Mouse (Mus musculus) thymus, postnatal 25 days (tissue): ENCODE data around the gene Mgat4e.
"Not testable (repeated sequence)": the region's sequence is repeated elsewhere in the genome, so short reads cannot be mapped to it uniquely, and the experiment has no call there.

Experiments used
- DNase-seq: peaks from one replicate; pipeline ENCODE4 v3.0.0; 2022

Gene Mgat4e

DNA sequence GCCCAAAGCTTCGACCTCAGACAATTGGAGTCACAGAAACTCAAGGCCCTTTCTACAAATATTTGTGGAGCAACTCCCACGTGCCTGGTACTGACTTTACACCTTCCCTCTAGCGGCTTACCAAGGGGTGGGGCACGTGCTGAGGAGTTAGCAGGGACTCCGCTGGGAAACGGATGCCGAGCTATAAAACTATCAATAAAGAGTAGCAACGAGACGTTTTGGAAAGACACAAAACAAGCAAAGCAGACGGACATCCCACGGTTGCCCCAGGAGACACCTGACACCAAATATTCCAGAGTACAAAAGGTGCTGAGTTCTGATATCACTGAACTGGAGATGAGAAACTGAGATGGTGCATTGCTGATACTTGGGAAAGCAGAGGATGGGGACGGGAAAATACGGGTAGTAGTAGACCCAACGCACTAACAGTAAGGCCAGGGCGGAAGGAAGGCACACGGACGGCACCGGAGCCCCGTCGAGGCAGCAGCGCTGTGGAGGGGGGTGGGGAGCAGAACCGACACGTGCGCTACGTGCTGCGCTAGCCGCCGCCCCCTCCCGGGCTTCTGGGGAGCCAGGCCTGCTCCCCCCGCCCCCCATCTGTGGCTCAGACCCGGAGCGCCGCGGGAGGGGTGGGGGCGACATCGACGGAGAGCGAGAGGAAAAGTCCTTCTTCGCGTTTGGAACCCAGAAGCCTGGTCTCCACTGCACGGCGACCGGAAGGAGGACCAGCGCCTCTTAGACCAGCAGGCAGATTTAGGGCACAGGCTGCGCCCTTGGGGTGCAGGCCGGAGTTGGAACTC, 6.6 kb upstream of the Mgat4e start:
- peak; percentile 75 for DNase-seq

DNA sequence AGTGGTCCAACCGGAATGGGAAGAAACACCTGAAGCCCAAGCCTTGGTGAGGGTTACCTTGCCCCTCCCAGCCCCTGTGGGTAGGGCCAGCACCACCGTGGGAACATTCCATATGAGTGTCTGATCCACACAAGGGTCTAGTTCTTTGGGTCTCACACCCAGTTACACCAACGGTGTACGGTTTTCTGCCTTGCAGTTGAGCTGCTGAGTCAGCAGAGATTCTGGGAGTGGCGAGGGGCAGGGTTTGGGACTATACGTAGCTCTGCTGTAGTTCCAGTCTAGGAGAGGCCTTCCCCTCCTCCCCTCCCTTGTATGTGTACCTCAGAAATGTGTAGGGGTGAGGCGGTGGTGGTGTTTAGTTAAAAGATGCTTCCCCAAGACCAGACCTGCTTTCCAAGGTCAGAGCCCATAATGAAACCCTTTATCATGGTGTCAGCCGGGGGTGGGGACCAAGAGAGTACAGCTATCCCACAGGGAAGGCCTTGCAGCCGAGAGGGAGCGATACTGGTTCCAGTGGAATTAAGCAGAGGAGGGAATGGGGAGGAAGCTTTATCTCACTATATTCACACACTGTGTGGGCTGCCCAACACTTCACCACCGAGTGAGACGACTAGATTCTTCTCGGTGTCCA, 5.9 kb upstream of the Mgat4e start:
- DNase-seq, result no peak

DNA sequence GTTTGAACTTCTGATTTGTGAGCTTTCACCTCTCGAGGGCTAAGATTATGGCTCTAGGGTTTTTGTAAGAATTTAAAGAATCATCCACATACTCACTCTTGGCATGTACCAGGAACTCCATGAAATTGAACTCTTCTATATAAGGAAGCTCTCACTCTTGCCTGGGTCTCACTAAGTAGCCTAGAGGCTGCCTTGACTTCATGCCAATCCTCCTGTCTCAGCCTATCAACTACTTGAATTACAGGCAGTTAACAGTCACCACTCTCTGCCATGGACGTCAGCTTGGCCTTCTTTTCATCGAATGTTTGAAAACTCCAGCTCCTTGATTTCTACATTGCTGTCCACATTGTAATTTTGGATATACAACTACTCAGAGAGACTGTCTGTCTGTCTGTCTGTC, 2.9 kb upstream of the Mgat4e start:
- DNase-seq, result no peak

DNA sequence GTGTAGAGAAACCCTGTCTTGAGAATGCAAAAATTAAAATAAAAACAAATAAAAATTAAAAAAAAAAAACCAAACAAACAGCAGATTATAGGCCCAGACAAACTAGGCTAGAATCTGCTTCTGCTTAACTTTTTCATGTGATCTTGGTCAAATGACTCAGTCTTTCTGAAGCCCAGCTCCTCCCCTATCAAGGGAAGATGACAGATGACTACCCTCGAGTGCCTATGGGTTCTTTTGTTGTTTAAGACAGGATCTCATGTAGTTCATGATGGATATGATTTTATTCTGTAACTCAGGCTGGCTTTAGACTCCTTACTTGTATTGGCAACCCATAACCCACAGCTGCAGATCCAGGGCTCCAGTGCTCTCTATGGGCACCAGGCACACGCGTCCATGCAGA, 2.4 kb upstream of the Mgat4e start:
- no peak for DNase-seq

DNA sequence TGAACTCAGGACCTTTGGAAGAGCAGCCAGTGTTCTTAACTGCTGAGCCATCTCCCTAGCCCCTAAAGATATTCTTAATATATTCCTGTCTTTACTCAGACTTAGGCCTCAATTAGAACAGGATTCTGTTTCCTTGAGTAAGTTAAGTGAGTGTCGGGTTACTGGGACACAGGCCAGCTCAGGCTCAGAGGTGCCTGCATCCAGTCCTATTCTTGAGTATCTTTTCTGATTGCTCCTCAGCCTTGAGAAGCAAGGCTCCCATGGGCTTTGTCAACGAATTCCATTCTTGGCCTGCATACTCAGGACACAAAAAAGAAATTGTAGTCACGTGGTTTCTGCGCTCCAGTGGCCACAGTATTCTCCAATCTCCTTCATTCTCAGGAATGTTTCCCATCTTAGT, 1.3 kb downstream of the Mgat4e start:
- DNase-seq, result no peak

DNA sequence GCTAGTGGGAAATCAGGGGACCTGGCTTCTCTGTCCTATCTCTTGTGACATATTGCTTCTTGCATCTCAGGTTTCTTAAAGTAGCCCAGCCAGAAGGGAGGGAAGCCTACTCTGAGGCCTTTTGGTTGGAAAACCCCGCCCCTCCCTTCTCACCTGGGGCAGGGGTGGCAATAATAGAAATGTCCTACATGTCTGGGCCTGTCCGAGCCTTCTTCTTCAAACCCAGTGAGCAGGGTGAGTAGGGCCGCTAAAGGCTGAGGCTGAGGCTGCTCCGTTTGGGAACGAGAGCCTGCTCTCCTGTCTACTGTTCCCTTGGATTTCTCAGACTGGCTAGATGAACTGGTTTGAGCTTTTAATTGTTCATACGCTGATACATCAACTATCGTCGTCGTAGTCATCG, 8.9 kb downstream of the Mgat4e start:
- DNase-seq, result no peak

DNA sequence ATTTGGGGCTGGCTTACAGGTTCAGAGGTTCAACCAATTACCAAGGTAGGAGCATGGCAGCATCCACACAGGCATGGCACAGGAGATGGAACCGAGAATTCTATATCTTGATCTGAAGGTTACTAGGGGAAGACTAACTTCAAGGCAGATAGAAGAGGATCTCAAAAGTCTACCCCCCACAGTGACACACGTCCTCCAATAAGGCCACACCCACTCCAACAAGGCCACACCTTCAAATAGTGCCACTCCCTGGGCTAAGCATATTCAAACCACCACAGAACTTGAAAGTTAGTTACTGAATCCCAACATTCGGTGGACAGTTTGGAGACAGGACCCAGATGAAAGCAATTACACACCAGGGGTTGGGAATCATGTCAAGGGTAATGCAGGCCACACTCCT, 14.0 kb downstream of the Mgat4e start:
- DNase-seq, result no peak

DNA sequence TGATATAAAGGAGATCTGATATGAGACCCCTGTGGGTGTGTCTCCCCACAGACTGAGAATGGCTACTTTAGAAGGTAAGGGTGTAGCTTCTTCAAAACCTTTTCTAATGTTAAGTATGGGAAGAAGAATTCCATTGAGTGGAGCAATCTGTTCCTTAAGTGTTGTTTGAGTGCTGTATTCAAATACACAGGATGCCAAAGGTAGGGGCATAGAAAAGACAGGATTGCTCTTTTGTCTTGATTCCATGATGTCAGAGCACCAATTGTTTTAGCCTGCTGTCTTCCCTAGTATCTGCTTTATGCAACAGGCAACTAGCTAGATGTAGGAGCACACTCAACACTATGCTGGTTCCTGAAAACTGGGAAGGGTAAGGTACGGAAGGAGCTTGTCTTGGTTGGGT, 14.4 kb downstream of the Mgat4e start:
- DNase-seq, result no peak

DNA sequence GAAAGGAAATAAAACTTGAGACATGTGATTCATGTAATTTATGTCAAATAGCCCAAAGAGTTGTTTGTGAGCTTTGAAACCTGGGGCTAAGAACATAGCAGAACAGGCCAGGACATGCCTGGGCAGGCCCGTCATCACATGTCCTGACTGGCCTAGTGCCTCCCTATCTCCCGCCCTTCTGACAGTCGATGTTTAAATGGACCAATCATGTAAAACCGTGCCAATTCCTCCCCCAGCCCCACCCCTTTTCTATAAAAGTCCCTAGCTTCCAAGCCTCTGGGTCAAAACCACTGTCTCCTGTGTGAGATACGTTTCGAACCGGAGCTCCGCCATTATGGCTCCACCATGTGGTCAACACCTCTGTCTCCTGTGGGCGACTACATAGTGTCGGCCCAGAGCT, 15.8 kb downstream of the Mgat4e start:
- not testable (repeated sequence) for DNase-seq

DNA sequence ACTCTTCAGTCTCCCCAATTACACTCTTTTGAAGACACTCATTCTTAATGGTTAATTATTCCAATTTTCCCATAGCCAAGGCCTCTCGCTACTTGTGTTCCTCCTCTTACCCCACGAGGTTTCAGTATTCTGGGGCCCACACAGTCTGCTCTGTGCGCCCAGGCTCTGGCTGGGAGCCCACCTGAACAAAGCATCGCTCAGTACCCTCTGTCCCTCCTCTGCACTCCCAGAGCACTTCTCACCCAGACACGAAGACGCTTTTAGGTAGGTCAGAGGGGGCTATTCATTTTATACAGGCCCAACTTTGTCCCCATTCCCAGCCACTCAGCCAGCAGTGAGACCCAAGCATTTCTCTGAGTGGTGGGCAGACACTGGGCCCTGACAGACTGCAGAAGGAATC, 18.9 kb downstream of the Mgat4e start:
- DNase-seq, result no peak

DNA sequence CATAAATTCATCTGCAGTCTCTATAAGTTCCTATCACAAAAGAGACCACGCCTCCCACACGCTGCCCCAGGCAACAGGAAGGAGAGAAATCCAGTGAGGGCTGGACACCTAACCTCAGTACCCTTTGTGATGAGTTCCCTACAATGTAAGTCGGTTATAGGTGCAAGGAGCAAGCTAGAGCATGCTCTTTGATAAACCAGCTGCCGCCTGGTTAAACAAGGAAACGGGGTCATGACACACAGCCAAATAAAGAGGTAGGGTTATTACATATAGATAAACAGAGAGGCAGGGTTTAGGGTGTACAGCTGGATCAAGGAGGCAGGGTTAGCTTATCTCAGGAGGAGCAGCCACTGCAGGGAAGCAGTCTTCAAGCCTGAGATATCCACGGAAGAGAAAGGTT, 22.7 kb downstream of the Mgat4e start:
- DNase-seq, result no peak

DNA sequence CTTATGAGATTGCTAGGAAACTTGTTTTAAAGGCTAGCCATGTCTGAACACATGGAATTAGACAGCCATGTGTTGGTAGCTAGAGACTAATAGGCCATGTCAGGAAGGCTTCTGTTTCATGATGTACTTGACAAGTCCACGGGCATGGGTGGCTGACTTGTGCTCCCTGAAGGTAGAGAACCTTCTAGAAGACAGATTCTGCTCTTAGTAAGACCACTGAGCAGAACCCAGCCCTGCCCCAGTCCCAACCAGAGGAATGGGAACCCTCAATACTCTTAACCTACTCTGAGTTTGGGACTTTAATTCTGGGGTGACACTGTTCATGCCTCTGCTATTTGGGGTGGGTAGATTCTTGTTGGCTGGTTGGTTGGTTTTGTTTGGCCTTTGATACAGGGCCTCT, 24.5 kb downstream of the Mgat4e start:
- DNase-seq, result no peak

DNA sequence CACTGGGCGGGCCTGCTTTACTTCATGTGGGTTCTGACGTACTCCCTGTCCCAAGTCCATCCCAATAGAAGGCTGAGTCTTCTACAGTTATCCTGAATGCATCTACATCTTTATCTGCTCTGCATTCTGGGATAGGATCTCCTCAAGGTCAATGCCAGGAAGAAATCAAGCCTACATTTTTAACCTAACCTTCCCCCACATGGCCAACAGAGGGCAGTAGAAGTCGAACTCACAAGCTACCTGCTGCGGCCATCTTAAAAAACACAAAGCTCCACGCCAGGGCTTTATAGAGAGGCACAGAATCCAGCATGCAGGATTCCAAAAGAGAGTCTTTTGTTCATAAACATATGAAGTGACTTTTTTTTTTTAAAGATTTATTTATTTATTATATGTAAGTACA, 25.1 kb downstream of the Mgat4e start:
- peak; percentile 39 for DNase-seq

DNA sequence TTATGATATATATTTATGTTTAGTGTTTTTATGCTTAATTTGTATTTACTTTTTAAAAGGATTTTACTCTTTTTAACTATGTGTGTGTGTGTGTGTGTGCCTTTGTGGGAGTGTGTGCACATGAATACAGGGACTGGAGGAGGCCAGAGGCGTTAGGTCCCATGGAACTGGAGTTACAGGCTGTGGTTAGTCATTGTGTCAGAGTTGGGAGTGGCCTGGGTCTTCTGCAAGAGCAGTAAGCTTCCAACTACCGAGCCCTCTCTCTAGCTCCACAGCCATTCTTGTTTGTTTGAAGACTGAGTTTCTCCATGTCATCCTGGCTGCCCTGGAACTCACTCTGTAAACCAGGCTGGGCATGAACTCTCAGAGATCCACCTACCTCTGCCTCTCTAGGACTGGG, 27.2 kb downstream of the Mgat4e start:
- DNase-seq, result no peak

DNA sequence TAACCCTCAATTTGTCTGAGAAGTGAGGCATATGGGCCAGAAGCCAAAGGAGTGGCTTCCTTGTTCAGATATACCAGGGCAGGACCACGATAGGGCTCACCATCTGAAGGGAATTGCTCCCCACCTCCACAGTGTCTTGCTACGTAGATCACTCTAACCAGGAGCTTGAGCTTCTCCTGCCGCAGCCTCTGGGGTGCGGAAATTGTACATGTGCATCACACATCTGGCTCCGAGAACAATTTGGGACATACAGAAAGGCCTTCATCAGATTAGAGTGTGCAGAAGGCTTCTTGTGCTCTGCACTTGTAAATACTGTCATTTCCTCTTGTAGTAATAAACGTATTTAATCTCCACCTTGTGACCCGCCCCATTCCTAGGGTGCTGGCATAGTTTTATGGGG, 28.3 kb downstream of the Mgat4e start:
- DNase-seq, result no peak

DNA sequence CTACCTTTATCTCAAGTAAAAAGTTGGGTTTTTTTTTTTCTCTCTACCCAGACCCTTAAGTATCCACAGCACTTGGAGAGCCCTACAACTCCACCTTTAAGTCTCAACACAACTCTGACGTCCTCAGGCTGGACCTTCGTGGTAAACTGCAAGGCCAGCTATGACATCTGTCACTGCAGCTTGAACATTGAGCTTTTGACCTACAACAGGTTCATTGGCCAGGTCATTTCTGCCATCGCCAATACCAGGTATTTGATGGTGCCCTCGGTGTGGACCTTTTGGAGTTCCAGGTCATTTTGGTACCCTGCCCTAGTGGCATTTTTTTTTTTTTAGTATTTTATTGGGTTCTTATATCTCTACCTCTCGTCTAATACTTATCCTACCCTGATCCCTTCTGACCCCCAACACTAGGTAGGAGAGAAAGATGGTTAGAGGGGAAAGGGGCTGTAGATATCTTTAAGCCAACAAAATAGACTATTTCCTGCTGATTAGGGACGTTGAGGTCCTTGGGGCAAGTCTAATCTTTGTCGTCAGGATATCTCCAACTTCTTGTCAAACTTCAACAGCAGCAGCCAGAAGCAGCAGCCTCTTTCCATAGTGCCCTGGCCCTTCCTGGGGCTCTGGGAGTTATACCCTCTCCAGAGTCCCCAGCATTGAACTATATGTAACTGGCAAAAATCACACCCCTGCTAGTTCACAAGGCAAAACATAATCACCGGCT, 29.3 kb downstream of the Mgat4e start:
- DNase-seq, result no peak

DNA sequence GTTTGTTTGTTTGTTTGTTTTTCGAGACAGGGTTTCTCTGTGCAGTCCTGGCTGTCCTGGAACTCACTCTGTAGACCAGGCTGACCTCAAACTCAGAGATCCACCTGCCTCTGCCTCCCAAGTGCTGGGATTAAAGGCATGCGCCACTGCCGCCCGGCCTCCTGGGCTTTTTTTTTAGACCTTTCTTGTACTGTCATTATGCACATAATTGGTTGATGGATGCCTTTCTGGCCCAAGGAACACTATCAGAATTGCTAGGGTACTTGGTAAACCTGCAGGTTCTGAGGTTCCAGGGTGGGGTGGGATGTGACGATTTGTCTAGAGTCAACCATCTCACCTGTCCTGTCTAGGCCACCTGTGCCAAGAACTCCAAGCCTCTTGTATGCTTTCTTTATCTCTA, 30.3 kb downstream of the Mgat4e start:
- DNase-seq, result not testable (repeated sequence)

DNA sequence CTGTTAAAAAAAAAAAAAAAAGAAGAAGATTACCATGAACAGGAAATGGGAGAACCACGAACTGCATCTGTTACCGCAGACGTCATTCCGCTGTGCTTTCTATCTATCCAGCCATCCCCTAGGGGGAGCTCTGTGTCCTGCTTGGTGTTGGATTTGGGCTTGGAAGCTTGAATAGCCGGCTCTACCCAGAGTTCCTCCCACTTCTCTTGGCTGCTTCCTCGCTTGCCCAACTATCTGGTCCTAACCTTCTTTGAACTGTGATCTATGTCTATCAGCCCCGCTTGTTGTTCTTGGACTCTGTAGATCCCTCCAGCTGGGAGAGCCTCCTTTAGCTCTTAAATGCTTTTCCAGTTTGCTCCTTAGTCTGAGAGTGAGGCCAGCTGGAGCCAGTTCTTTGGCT, 30.8 kb downstream of the Mgat4e start:
- peak; percentile 85 for DNase-seq

DNA sequence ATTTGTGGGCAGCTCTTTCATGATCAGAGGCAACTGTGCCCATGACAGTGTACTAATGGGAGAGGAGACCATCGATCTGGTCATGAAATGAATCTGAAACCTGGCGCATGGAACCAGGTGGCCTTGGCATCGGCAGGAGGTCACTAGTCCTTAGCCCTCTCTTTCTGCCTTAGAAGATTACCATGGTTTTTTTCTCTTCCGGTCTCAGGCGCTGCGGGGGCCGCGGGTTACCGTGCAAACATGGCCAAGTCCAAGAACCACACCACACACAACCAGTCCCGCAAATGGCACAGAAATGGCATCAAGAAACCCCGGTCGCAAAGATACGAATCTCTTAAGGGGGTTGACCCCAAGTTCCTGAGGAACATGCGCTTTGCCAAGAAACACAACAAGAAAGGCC, 31.6 kb downstream of the Mgat4e start:
- not testable (repeated sequence) for DNase-seq

DNA sequence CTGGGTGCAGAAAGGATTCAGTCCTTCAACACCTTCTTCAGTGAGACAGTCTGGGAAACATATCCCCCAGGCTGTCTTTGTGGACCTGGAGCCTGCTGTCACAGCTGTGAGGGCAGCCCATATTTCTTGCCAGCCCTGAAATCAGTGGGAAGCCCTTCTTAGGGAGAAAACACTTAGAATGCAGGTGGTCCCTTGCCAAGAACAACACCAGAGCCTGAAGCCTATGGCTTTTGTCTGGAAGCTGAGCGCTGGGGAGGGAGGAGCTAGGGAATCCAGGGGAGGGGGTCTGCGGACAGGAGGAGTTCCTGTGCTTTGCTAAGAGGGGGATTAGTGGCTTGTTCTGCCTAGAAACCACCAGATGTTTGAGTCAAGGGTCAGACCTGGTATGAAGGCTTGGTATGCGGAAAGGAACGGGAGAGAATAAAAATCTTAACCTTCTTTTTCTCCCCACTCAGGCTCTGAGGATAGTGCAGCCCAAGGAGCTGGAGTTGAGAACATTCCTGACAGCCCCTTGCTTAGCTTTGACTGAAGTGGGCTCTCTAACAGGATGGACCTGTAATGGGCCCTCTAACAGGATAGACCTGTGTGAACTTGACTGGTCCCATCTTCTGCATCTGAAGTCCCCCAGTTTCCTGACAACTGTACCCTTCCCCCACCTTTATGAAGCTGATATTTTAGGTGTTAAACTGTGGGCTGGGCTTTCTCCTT, 32.8 kb downstream of the Mgat4e start:
- no peak for DNase-seq

DNA sequence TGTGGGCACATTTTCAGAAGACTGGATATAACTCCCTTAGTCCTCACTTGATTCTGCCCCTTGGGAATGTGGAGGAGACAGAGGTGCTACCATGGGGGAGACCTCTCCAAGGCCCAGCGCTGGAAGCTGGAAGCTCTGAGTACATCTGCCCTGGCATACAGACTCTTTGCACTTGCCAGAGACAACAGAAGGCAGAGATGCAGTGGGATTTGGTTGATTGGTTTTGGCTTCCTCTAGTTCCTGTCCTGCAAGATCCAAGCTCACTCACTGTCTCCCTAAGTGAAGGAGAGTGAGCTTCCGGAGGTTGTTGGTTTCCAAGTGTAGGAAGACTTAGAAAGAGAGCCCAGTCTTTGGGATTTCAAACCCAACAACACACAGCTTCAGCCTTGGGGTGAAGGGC, 33.6 kb downstream of the Mgat4e start:
- no peak for DNase-seq

DNA sequence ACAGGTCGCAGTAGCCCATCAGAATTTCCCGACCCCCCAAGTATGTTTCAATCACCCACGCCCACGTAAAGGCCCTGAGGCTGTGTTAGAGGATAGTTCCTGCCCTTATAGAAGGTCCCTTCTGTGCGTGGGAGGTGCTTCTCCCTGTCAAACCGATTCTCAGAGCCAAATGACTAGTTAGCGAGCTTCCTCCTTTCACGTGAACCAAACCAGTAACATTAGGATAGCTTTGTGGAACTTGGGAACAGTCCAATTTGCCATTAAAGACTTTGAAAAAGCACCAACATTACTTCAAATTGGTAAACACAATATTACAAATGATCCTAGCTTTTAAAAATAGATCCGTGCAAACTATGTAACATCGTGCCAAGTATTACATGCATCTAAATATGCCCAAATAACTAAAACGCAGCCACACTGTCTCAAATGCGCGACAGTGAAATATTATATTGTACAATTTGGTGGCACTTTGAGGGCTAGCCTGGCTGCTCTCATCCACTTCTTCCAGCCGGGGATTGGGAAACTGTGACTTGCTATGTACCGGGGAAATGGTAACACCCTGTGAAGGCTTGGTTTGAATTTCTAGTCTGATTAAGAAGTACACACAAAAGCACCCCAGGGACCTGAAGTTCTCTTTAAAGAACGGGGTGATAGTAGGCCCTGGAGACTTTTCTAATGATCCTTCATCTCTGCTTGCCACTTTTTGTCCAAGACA, 35.4 kb downstream of the Mgat4e start:
- DNase-seq, result no peak

DNA sequence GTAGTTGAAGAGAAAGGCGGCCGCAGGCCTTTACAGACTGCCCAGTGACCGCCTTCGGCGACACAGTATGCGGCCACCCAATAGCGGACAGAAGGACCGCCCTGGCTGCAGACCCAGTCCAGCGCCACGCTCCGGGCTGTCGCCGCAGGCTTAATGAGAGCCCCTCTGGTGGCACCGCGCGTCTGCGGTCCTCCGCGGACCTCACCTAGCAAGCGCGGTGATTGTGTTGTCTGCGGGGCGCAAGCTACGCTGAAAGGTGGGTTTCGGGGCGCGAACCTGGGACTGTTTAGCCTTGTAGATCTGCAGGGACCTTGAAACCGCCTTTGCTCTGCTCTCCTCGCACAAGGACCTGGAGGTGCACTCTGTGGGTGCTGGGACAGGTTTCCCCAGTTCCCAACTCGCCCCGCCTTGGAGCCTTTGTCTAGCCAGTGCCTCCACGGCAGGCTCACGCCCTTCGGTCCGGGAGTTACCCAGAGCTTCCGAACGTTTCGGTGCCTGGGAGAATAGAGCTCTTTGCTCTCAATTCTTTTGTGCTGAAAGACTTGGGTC, 36.1 kb downstream of the Mgat4e start:
- peak; percentile 6 for DNase-seq
